Mouse (Mus musculus): ENCODE data around the gene Vopp1. TPM values are rescaled to one million over a fixed set of nuclear protein-coding genes. Genes with fewer than 3 reads are reported as not detected.
"Not testable (repeated sequence)": the region's sequence is repeated elsewhere in the genome, so short reads cannot be mapped to it uniquely, and the experiment has no call there.

Gene Vopp1
- 10 to 100 TPM; 61.7 to 66.7 TPM for total RNA-seq (2021)
- long read RNA-seq, experiment 1, transcript Vopp1-201 (5 exons, 2,919 nt): major isoform, 50 of 72 reads
- long read RNA-seq, experiment 1, transcript Vopp1-206 (6 exons, 769 nt): minor isoform, 5 of 72 reads
- long read RNA-seq, experiment 1, partial matches to known transcripts: 0 of 72 reads
- long read RNA-seq, experiment 1, other reads (novel, unspliced or antisense): 17 of 72 reads
- long read RNA-seq, experiment 2, transcript Vopp1-206 (6 exons, 769 nt): minor isoform, 11 of 111 reads
- long read RNA-seq, experiment 2, transcript Vopp1-201 (5 exons, 2,919 nt): major isoform, 66 of 111 reads
- long read RNA-seq, experiment 2, partial matches to known transcripts: 0 of 111 reads
- long read RNA-seq, experiment 2, other reads (novel, unspliced or antisense): 34 of 111 reads

DNA sequence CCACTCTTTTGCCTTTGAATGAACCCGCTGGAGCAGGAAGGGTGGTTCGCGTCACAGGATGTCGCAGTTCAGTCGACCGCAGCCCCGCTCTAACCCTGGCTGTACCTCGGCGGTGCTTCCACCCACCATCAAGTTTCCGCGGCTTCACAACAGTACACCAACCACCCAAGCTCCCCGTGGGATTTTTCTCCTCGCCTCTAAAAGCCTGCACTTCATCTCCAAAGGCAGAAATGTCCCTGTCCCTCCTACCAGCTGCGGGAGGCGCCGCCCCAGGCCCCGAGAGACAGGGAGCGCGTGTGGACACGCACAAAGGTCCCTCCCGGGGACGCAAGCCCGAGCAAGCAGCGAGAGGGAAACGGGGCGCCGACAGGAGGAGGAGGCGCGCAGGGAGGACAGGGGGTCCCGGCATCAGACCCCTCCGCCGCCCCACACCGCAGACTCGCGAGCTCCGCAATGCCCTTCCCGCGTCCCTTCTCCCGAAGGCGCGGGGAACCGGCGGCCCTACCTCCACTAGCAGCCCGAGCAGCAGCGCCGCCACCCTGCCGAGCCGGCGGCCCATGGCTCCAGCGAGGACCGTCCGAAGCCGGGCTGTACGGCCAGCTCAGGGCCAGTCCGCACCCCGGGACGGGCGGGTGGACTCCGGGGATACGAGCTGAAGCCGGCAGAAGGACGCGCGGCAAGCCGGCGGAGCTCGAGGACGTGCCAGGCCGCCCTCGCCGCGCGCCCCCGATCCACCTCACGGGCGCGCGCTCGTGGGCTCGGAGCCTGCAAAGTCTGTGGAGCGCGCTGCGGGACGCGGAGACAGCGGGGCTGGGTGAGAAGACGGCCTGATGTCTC, at the start of gene Vopp1:
Gene Vopp1, minus strand, starts transcription at position 738 of the 837 bp plus-strand sequence.
- peak; percentile 58 to 81 for DNase-seq (ENCODE audit: low spot score in 2 of 2)

DNA sequence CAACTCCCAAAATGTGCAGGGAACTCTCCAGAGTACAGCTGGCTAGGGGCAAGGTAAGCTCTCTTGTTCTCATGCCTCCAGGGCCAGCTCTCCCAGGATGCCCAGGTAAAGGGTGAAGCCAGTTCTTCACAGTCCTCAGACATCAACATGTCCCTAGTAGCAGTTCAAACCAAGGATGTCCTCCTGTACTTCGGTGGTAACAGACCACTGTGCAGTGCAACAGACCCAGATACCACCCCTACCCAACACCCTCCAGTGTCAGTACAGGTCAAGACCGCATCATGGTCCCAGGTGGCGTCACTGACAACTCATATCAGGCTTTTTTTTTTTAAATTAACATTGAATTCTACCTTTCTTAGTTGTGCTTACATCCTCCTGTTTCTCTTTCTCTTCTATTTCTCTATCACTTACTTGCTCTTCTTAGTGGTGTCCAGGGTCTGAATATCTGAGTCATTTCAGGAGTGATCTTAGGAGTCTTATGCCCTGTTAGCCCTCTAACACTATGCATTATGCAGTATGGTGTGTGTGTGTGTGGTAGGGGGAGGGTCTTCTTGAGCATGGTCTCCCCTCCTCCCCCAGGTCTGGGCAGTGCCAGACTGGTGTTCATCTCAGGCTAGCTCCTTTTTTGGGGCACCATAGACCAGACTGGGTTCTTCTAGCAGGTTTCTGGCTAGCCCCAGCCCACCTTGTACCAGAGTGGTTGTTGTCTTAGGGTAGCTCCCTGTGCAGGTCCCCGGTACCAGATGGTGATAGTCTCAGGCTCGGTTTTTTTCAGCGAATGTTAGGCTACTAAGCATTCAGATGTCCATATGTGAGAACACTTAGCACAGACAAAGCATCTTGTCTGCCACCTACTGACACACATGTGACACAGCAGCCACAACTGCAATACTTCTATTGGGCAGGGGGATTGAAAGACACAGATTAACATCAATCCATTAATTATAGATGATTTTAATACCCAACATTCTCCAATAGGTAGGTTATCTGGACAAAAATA, 34.4 kb upstream of the Vopp1 start:
- peak; percentile 9 to 44 for DNase-seq (ENCODE audit: low spot score in 2 of 2)

DNA sequence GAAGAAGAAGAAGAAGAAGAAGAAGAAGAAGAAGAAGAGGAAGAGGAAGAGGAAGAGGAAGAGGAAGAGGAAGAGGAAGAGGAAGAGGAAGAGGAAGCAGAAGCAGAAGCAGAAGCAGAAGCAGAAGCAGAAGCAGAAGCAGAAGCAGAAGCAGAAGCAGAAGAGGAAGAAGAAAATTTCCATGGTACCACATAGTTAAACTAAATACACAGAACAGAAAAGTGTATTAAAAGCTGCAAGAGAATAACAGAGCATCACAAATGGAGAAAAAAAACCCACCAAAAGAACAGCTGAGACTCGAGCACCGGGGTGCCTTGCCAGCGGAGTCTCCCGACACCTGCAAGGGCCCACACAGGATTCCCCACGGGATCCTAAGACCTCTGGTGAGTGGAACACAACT, 26.2 kb upstream of the Vopp1 start:
- DNase-seq (ENCODE audit: low spot score in 2 of 2): not testable (repeated sequence)

DNA sequence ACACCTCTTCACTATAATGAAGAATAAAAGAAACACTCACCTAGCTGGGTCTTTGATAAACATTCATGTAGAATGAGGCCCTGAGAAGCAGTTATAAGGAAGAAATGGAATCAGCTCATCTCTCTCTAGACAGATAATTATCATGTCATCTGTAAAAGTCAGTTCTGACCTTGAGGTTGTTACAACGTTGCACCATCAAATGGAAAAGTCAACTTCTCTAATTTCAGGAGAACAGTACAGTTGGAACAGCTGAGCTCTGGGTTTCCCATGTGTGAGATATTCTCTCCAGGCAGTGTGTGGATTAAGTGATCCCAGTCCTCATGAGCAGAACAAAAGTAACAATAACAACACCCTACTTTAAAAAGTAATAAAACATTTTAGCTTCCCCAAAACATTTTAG, 25.3 kb upstream of the Vopp1 start, which contains the start of gene Vmn1r21:
Gene Vmn1r21, minus strand, starts transcription at position 58 of the 400 bp plus-strand sequence.
- no peak for DNase-seq (ENCODE audit: low spot score in 2 of 2)

DNA sequence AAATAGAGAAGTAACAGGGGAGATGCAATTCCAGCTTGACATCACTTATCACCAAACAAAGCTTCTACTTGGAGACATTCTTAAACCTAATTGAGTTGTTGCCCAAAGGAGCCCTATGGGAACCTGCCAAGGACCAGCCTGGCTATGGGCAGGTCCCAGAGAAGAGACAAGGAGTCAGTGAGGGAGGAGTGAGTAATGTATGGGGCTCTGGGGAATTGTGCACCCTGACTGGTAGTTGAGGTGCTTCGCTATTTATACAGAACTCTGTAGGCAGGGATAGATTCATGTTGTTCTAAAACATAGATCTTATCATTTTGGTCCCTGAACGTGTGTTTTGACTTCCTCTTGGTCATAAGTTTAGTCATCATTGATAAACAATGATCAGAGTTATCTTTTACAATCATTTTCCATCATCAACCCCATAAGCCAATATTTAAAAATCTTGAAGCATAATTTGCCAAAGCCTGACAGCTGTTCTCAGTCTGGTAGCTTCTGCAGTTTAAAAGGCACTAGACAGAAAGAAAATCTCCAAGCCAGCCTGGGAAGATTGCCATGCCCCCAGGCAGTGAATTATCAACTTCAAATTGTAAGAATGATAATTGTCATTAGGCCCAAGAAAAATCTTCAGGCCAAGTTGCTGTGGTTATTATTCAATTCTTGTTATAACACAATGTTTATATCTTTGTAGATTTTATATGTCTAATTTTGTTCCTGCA, 14.9 kb upstream of the Vopp1 start:
- peak in 1 of 2 experiments; percentile 31 for DNase-seq (ENCODE audit: low spot score in 2 of 2)

DNA sequence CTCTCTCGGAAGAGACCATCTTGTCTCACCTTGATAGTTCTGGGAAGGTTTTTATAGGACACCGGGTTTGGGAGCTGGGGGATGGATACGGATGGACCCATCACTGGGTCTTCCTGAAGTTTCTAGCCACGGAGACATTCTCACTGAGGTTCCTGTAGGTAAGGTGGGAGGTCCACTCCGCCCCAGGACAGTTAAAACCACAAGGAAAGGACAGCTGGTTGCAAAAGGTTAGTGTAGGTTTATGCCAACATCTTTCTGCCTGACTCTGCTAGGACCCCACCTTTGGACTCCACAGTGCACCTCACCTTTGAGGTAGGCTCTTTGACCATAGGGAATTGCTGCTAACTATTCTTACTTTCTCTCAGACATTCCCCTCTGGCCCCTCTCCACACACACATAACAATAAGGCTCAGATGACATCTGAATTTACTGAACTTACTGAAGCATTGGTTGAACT, 328 bp upstream of the Vopp1 start:
- no peak for DNase-seq (ENCODE audit: low spot score in 2 of 2)

DNA sequence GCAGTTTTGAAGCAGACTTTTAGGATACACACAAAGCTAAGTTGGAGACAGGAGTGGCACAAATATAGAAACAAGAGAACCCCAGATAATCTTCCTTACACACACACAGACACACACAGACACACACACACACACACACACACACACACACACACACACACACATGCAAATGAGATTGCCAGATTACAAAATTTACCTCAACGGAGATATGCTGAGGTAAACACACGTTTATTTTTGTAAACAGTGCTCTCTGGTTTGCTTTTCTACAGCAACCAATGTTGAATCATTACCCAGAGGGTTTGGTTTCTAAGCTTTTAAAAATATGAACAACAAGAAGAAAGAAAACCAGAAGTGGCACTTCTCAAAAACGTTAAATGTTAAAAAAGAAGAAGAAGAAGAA, 1.5 kb downstream of the Vopp1 start:
- DNase-seq (ENCODE audit: low spot score in 2 of 2): no peak

DNA sequence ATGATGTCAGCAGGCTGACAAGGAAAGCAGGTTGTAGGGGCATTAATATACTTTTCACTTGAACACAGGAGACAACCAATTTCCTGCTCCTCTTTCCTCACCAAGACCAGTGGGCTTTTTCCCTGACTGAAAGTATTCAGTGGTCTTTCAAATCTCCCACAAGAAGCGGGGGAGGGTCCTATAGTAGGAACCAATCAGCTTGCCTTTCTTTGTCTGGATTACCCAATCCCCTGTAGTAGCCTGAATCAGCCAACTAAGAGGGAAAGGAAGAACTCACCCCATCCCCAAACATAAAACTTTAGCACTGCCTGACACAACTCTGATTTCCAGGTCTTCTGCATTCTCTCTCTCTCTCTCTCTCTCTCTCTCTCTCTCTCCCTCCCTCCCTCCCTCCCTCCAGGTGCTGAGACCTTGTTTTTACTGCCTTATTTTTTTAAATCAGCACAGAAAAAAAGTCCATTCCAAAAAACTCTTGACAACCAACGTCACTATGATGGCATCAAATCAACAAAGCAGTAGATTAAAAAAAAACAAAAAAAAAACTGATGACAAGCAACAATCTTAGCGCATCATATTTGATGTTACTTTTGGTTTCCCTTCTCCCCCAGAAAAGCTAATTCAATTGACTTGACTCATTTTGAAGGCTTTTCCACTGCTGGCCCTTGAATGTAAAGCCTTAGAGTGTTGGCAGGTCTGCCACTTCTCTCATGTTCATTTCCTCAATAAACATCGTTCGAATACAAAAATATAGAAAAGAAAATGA, 2.1 kb downstream of the Vopp1 start:
- no peak for DNase-seq (ENCODE audit: low spot score in 2 of 2)

DNA sequence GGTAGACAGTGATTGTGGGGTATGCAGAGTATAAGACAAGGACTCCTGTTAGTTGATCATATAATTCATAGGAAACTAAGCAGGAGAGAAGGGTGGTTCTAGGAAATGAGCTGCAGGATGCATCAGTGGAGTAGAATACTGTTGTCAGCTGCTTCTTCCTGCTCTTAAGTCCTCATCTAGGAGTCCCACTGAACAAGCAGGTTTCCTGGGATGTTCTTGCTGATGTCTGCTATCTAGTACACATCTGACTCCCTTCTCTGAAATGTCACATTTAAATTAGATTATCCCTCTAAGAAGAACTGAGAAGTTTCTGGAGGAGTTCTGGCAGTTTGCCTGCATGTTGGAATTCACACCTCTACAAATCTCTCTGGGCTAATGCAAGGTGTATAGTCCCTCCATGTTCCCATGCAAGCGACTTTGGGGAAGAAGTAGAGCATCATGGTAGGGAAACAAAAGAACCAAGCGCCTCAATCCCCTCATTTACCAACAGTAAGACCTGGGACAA, 10.5 kb downstream of the Vopp1 start:
- no peak for DNase-seq (ENCODE audit: low spot score in 2 of 2)

DNA sequence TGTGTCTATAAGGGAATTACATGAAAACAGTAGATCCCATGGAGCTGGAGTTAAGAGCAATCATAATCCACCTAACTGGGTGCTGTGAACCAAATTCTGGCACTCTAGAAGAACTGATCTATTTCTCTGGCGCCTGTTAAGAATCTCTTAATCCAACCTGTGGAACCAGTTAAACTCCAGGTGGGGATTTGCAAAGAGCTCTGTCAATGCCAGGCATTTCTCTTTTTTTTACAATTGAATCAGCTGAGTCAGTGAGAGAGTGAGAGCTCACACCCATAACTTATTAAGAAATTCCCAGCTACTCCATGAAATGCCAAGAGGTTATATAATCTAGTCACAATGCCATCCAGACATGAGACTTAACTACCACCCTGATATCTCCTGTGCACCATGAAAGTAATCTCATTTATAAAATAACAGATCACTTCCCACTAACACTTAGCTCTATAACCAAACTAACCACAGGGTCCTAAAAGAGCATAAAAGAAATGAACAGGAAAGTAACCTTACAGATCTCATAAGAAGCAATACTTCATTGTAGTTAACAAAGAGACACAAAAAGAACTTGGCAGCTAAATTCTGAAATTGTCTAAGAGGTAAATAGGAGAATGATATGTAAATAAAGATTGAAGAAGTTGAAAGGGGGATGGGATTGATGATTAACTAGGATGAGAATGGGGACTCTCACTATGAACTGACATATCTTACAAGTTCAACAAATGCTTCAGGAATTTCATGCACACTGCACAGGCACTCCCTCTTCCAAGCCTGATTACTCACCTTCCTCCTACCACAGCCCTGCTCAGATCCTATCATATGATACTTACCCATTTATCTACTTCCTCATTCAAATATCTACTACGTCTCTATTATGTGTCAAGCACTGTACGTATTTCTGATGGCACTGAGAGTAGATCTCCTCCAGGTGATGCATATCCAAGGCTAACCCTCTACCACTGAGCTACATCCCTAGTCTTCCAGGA, 12.9 kb downstream of the Vopp1 start:
- DNase-seq (ENCODE audit: low spot score in 2 of 2): no peak

DNA sequence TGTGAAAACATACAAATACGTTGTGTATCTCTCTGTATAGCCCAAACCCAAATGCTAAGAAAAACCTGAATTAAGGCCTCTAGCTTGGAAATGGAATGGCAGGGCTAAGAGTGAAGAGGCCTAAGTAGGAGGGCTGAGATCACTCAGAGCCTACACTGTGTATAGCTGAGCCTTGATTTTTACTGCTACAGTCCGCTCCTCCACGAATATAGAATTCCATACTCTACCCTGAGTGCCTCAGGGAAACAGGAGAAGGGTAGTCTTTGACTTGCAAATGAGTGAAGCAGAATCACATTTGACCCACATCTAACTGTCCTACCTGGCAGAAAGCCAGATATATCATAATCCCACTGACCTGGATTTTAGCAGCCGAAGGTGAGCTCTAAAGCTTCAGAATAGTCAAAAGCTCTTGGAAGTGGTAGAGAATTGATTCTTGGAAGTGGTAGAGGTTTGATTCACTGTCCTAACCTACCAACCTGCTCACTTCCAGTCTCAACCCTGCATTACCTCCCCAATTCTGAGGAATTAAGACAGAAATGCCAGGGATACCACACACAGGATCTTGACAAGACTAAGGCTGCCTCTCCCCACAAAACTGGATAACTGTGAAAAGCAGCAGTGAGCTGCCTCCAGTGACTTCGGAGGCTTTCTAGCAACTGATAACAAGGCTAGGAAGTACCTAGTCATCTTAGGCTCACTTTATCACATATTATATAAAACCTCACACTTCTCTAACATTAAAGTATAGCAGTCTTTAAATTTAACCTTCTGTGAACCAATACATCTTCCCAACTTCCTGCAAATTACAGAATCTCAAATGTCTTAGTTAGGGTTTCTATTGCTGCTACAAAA, 19.5 kb downstream of the Vopp1 start:
- DNase-seq (ENCODE audit: low spot score in 2 of 2): no peak

DNA sequence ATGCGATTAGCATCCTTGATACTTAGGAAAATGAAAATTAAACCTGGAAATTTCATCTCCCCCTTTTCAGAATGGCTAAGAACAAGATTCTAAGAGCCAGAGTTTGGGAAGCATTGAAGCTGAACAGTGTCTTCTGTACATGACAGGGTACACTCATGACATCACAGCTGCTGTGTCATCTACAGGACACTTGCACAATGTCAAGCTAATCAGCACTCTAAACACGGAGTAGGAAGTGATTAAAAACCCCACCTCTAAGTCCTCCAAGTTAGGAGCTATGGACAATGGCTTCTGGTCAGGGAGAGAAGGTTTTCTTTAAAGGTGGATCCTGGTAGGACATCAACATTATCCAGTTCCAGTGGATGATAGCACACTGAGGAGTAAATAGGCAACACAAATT, 21.8 kb downstream of the Vopp1 start:
- no peak for DNase-seq (ENCODE audit: low spot score in 2 of 2)

DNA sequence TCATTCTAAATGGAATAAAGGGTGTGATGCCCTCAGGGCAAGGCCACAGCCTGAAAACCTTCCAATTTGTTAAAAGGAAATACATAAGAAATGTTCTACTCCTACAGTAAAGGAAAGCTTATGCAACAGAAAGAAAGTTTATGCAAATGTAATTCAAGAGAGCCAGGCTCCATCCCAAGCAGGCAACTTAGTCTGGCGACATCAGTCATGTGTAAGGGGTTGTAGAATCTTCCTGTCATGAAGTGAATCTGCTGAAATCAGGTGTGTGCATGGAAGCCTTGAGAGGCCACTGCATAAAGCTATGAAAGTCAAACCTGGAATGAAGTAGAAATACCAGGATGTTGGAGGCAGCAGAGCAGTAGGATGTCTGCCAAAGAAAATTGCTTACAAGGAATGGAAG, 26.0 kb downstream of the Vopp1 start:
- DNase-seq (ENCODE audit: low spot score in 2 of 2): no peak

DNA sequence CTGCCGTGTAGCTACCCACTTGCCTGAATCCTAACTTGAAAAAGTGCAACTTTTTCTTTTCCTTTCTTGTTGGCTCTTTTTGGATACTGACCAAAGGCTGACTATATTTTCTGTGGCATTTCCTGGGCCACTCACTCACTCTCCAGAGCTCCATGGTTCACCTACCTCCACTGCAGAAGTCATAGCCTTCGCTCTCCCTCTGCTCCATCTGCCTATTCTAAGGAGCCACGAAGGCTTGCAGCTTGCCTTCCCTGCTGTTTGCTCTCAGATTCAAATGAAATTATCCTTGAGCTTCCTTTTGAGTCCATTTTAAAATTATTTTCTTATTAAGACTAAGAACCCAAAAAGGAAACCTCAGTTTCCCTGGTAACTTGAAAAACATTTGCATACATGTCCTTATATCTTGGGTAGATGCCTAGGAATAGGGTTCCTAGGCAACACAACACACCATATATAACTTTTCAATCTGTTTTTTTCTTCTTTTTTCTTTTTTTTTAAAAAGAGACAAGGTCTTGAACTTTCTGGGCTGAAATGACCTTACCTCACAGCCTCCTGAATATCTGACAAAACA, 28.0 kb downstream of the Vopp1 start:
- DNase-seq (ENCODE audit: low spot score in 2 of 2): no peak

DNA sequence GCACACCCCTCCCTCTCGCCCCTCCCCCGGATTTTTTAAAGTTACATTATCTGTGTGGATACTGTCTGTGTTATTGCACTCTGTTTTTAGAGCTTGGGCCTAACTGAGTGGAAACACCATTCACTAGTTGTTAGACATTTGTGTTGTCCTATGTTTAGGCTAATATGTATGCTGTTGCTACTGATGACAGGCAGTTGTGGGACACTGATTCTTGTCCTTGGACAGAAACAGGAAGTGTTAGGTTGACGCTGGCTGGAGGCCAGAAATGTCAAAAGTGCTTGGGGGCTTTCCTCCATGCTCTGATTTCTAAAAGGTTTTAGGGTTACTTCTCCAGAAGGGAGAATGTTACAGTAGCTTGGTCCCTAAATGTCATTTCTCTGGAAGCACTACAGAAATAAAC, 29.1 kb downstream of the Vopp1 start:
- no peak for DNase-seq (ENCODE audit: low spot score in 2 of 2)

DNA sequence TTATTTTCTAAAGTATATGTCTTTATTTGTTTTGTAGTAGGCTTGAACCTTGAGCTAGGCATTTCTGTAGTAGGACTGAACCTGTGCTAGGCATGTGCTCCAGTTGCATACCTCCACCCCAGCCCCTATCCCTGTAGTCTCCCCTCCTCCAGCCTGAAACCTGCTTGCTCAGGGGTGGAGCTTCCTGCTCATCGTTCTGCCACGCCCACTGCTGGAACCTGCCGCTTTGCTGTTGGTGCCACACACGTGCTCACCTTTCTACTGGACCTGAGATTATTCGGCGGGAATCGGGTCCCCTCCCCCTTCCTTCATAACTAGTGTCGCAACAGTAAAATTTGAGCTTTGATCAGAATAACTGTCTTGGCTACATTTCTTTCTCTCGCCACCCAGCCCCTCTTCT, 32.1 kb downstream of the Vopp1 start:
- not testable (repeated sequence) for DNase-seq (ENCODE audit: low spot score in 2 of 2)

DNA sequence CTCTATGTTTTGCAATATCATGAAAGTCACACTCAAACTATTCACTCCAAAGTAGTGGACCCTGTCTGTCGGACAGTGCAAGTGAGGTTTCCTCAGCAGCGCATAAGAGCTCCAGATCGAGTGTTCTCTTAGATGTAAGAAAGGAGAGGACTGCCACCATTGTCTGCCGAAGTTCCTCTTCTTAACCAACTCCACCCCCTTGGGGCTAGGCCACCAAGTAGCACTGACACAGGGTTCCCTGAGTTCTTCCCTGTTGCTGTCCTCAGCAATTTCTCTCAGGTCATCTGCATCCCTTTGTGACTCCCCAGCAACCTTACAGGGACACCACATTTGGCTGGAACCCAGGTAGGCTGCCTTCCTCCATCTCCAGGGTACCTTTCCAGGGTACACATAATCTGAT, 34.4 kb downstream of the Vopp1 start:
- DNase-seq (ENCODE audit: low spot score in 2 of 2): no peak

All from layer of hippocampus, postnatal 14 days (tissue).